Mouse (Mus musculus): ENCODE results near the gene Ftcd. TPM values are rescaled to one million over a fixed set of nuclear protein-coding genes. Genes with fewer than 3 reads are reported as not detected.

Ftcd gene
- polyA plus RNA-seq, 1 experiment from 2014 or later = not detected

DNA sequence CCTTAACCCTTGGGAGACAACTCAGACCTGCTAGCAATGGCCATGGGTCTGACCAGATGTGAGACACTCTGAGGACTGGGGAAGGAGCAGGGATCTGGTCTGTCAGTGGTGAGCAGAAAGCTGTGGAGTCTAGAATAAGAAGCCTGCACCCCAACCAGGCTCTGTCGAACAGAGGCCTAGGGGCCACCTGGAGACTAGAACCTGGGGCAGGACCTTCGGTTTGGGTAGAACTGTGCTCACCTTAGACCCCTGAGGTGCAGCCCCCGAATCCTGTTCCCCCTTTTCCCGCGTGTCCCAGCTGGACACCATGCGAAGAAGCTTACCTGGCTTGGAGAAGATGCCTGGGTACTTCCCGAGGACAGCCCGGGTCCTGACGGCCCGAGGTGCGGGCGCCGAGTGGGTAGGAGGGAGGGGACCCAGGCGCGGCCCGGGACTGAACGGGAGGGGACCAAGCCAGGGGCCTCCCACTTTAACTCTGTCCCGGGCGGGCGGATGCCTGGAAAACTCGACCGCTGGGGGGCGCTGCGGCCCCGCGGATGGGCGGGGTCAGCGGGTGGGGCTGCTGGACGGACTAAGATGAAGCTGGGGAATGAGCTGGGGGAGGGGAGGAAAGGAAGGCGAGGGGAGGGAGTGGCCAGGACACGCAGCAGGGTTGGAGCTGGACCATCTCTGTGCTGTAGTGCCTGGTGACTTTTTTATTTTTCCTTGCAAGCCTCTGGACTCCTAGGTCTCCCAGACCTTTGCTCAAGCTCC, 47.7 kb downstream of the Ftcd start, which contains the start of gene Col6a2:
Gene Col6a2 (minus strand): TSS at position 703 of the 753 bp plus-strand sequence.
- peak within 1 kb of the TSS; percentile 63 for H3K9ac ChIP-seq
- 4% methylated on average over 30 of the region's 31 CpGs for WGBS
- H3K36me3 ChIP-seq = no peaks in the 10 kb centered on the region
- no peak within 1 kb of the TSS for H3K27ac ChIP-seq
- peaks cover 9% of the 10 kb centered on the region for H3K4me1 ChIP-seq (replicated peaks)
- H3K4me3 ChIP-seq = peak within 1 kb of the TSS; percentile 34
- peak; percentile 81 for ATAC-seq (ENCODE audit: low FRiP score)
- H3K4me2 ChIP-seq = peak within 1 kb of the TSS; percentile 58
- no peaks in the 10 kb centered on the region for H3K9me3 ChIP-seq
- H3K27me3 ChIP-seq = peaks cover 11% of the 10 kb centered on the region; the same call in 1 of the 2 replicates

DNA sequence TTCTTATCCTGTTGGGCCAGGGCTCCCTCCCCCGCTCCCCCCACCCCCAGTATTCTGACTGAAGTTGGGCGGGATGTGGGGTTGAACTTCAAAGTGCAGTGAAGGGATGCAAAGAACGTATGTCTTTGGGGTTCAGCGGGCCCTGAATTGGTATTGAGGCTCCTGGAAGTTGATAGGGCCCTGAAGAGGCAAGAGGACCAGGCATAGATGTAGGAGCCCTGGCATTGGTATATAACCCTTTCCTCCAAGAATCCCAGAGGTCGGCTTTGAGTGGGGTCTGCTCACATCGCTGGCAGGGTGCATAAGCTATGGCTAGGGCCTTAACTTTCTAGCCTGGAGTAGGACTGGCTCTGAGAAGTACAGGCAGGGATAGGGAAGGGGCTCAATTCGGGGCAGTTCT, 48.3 kb downstream of the Ftcd start:
- H3K4me1 ChIP-seq (replicated peaks) = peaks cover 9% of the 10 kb centered on the region
- H3K4me3 ChIP-seq = peak overlapping the region; percentile 34; the same call in 1 of the 2 replicates
- 15% methylated on average over 7 of the region's 7 CpGs for WGBS
- peak overlapping the region; percentile 58 for H3K4me2 ChIP-seq
- peaks cover 11% of the 10 kb centered on the region; the same call in 1 of the 2 replicates for H3K27me3 ChIP-seq
- H3K27ac ChIP-seq = no peak overlapping the region
- H3K9ac ChIP-seq = peak overlapping the region; percentile 63; the same call in 1 of the 2 replicates
- no peaks in the 10 kb centered on the region for H3K36me3 ChIP-seq
- ATAC-seq (ENCODE audit: low FRiP score) = no peak
- no peaks in the 10 kb centered on the region for H3K9me3 ChIP-seq

DNA sequence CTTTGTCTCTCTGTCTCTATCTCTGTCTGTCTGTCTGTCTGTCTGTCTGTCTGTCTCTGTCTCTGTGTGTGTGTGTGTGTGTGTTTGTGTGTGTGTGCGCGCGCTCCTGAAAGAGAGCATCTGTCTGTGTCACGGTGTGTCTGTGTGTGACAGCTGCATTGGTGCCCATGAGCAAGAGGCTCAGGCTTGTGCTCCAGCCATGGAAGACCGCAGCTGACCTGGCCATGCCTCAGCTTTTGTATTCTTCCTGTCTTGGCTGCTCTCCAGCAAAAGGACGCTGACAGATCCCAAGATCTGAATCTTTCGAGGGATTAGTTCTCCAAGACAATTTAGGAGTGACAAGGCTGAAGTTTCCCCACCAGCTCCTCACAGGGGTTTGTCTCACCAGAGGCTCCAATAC, 49.5 kb downstream of the Ftcd start:
- Histone ChIP-seq H3K4me2 (no peak overlapping the region), H3K36me3 (no peaks in the 10 kb centered on the region), H3K9me3 (0 out of 2 replicates have a peak, but pooled peaks cover 3% of the 10 kb centered on the region), H3K4me1 (replicated peaks) (peaks cover 9% of the 10 kb centered on the region), H3K4me3 (no peak overlapping the region), H3K27me3 (peaks cover 11% of the 10 kb centered on the region; the same call in 1 of the 2 replicates), H3K27ac (no peak overlapping the region), H3K9ac (no peak overlapping the region)
- ATAC-seq (ENCODE audit: low FRiP score) = no peak
- WGBS = 73% methylated on average over 7 of the region's 7 CpGs

DNA sequence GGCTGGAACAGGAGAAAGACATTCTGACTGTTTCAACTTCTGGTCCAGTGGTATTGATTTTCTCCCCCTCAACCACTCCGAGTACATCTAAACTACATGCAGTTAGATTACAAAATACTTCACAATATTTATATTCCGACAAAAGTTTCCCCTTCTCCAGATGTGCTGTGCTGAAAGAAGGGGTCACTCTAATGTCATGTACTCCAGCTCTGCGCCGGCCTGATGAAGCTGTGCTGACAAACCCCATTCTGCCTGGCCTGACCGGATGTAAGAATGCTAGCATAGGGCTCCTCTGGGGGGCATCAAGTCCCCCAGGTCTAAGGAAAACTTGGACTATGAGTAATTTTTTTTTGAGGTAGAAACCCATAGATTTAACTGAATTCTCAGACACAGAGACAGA, 52.3 kb downstream of the Ftcd start:
- Histone ChIP-seq H3K36me3 (no peaks in the 10 kb centered on the region), H3K27me3 (peaks cover 9% of the 10 kb centered on the region; the same call in 1 of the 2 replicates), H3K4me3 (no peak overlapping the region), H3K9me3 (0 out of 2 replicates have a peak, but pooled peaks cover 3% of the 10 kb centered on the region), H3K9ac (no peak overlapping the region), H3K4me1 (replicated peaks) (peaks cover 9% of the 10 kb centered on the region), H3K27ac (no peak overlapping the region), H3K4me2 (no peak overlapping the region)
- 89% methylated on average over 5 of the region's 5 CpGs for WGBS
- no peak for ATAC-seq (ENCODE audit: low FRiP score)

DNA sequence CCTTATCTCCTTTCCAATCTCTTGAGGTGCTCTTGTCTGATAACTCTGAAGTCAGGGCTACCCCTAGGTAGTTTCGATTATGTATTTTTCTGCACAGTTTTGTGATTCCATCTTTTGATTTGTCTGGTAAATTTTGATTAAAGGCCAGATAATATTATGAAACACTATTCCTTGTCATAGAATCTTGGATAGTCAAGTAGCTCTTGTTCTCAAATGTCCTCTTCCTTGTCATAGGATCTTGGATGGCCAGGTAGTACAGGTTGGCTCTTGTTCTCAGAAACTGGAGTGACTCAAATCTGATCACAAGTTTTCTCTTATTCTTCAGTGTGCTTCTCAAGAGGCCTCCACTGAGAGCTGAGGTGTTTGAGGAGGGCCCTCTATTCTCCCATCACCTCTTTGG, 55.2 kb downstream of the Ftcd start:
- no peaks in the 10 kb centered on the region for H3K4me1 ChIP-seq (replicated peaks)
- H3K4me2 ChIP-seq = no peak overlapping the region
- H3K36me3 ChIP-seq = no peaks in the 10 kb centered on the region
- H3K27me3 ChIP-seq = no peaks in the 10 kb centered on the region
- no peak overlapping the region for H3K9ac ChIP-seq
- H3K9me3 ChIP-seq = 0 out of 2 replicates have a peak, but pooled peaks cover 3% of the 10 kb centered on the region
- H3K4me3 ChIP-seq = no peak overlapping the region
- no peak for ATAC-seq (ENCODE audit: low FRiP score)
- no peak overlapping the region for H3K27ac ChIP-seq
- whole genome bisulfite sequencing = 100% methylated on average over 1 of the region's 1 CpGs

DNA sequence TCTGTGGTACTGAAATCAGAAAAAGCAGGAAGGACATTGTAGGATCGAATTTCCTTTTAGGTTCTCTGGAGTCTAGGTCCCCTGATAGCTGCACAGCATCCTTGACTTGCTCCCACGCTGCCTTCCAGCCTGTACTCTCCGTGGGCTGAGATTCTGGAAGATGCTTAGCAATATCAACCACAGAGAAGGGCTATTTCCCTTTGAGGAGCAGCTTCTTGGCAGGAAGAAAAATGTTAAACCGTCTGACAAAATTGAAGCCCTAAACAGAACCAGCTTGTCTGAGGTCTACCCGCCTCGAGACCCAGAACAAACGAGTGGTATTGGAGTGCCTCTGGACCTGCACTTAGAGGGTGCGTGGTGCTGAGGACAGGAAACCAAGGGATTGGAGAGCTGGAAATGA, 57.2 kb downstream of the Ftcd start:
- Histone ChIP-seq H3K27ac (no peak overlapping the region), H3K36me3 (no peaks in the 10 kb centered on the region), H3K27me3 (no peaks in the 10 kb centered on the region), H3K4me2 (no peak overlapping the region), H3K4me1 (replicated peaks) (no peaks in the 10 kb centered on the region), H3K9me3 (0 out of 2 replicates have a peak, but pooled peaks cover 3% of the 10 kb centered on the region), H3K9ac (no peak overlapping the region), H3K4me3 (no peak overlapping the region)
- ATAC-seq (ENCODE audit: low FRiP score) = no peak
- 84% methylated on average over 8 of the region's 8 CpGs for WGBS

DNA sequence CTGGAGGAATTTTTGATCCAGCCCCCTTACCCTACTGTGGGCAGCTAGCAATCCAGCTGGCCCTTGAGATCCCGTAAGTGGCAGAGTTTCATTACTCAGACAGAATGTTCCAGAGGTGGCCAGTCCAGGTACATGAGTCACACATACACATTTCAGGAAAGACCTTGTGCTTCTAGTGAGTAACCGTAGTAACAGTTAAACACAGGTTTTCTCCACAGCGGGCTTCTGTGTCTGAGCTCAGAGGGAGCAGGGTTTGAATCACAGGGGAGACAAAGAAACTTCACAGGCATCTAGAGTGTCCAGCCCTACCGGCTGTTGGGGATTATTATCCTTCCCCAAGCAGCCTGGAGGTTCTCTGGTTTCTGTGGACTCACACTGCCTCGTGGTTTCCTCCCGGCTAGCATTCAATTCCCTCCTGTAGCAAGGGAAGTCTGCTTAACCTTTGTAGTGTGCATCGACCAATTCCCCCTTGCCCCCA, 58.7 kb downstream of the Ftcd start:
- no peaks in the 10 kb centered on the region for H3K4me1 ChIP-seq (replicated peaks)
- no peak overlapping the region for H3K4me2 ChIP-seq
- H3K27me3 ChIP-seq = no peaks in the 10 kb centered on the region
- H3K4me3 ChIP-seq = no peak overlapping the region
- WGBS = 64% methylated on average over 7 of the region's 7 CpGs
- H3K27ac ChIP-seq = no peak overlapping the region
- no peak overlapping the region for H3K9ac ChIP-seq
- no peaks in the 10 kb centered on the region for H3K36me3 ChIP-seq
- ATAC-seq (ENCODE audit: low FRiP score) = no peak
- H3K9me3 ChIP-seq = 0 out of 2 replicates have a peak, but pooled peaks cover under 1% of the 10 kb centered on the region

DNA sequence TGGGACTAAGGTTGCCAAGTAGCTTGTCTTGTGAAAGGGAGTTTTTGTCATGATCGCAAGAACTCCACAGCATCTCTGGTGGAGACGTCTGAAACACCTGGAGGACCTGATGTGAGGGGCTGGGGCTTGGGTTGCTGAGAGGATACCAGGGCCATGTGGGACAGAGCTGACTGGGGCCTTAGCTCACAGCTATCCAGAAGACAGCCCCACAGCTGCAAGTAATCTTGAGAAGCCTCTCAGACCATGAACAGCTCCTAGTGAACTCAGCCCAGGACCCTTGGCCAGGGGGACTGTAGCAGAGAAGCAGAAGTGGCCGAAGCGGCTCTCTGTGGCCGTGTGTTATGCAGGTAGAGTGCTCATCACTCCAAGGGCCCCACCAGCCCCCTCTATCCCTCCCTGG, 59.1 kb downstream of the Ftcd start:
- no peaks in the 10 kb centered on the region for H3K36me3 ChIP-seq
- H3K4me3 ChIP-seq = no peak overlapping the region
- no peak overlapping the region for H3K4me2 ChIP-seq
- 91% methylated on average over 5 of the region's 5 CpGs for WGBS
- H3K9me3 ChIP-seq = no peaks in the 10 kb centered on the region
- H3K9ac ChIP-seq = no peak overlapping the region
- ATAC-seq (ENCODE audit: low FRiP score) = no peak
- no peaks in the 10 kb centered on the region for H3K27me3 ChIP-seq
- no peak overlapping the region for H3K27ac ChIP-seq
- H3K4me1 ChIP-seq (replicated peaks) = no peaks in the 10 kb centered on the region

DNA sequence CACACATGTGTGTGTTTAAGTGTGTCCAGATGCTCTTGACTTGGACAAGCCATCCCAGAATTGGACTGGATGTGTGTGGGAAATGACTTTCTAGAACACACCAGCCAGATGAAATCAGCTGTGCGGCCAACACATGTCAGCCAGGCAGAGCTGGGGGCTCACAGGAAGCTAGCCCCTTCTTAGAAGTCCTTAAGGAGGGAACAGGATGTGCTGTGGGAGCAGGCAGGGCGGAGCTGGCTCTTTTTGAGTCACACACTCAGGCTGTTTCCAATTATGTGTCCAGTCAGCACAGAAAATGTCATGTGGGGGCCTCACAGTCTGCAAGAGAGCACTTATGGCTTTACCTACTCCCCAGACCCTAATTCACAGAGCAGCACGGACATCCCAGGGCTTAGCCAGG, 60.6 kb downstream of the Ftcd start:
- H3K27me3 ChIP-seq = no peaks in the 10 kb centered on the region
- H3K27ac ChIP-seq = no peak overlapping the region
- no peak overlapping the region for H3K4me2 ChIP-seq
- ATAC-seq (ENCODE audit: low FRiP score) = no peak
- no peaks in the 10 kb centered on the region for H3K4me1 ChIP-seq (replicated peaks)
- no peaks in the 10 kb centered on the region for H3K36me3 ChIP-seq
- H3K9ac ChIP-seq = no peak overlapping the region
- no peak overlapping the region for H3K4me3 ChIP-seq
- 81% methylated on average over 3 of the region's 3 CpGs for WGBS
- no peaks in the 10 kb centered on the region for H3K9me3 ChIP-seq

DNA sequence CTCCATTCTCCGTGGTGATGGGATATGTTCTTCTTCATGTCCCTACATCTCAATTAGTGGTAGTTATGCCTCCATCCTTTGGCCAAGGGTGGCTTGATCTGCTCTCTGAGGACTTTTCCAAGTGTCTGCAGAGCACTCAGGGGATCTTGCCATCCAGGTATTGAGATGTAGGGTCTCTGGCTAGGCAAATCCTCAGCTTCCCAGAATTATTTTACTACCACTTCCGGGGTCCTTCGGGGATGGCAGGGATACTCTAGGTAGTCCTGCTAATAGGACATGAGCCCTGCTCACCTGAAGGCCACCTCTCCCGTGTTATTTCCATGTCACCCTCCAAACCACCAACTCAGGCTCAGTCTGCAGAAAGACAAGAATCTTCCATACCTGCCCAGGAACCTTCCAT, 61.2 kb downstream of the Ftcd start:
- no peak overlapping the region for H3K4me2 ChIP-seq
- 83% methylated on average over 4 of the region's 4 CpGs for WGBS
- H3K9ac ChIP-seq = no peak overlapping the region
- H3K4me3 ChIP-seq = no peak overlapping the region
- no peak overlapping the region for H3K27ac ChIP-seq
- no peaks in the 10 kb centered on the region for H3K4me1 ChIP-seq (replicated peaks)
- no peaks in the 10 kb centered on the region for H3K27me3 ChIP-seq
- no peaks in the 10 kb centered on the region for H3K36me3 ChIP-seq
- H3K9me3 ChIP-seq = no peaks in the 10 kb centered on the region
- no peak for ATAC-seq (ENCODE audit: low FRiP score)

Measured in hindbrain, embryonic 13.5 days (tissue).